Mouse (Mus musculus): Measurements from ENCODE around the gene Arid3a. TPM values are rescaled to one million over a fixed set of nuclear protein-coding genes. Genes with fewer than 3 reads are reported as not detected.
A peak's percentile ranks its signal among the peaks of the same experiment; 100 is the strongest.

Gene Arid3a
- total and polyA plus RNA-seq, 2 experiments from 2014 or later, result 3.3 to 9.5 TPM

- H3K27me3 ChIP-seq (ENCODE audit: insufficient read depth, low read length), result no peaks in the 10 kb centered on the region
- H3K4me2 ChIP-seq (ENCODE audit: low read depth, low read length, poor library complexity, severe bottlenecking), result no peak overlapping the region
- TF ChIP-seq CTCF (IDR thresholded peaks at IDR 0.05), result no peak
- WGBS, result 56% methylated on average over 27 of the region's 27 CpGs
- no peaks in the 10 kb centered on the region for H3K9me3 ChIP-seq (ENCODE audit: low read length)
- DNase-seq (ENCODE audit: low spot score) (peak; percentile 47), ATAC-seq (ENCODE audit: low FRiP score) (no peak)
- H3K36me3 ChIP-seq (ENCODE audit: insufficient read depth, low read length), result peaks cover 13% of the 10 kb centered on the region; the same call in 1 of the 2 replicates
- H3K4me3 ChIP-seq (ENCODE audit: low read depth, low read length), result no peak overlapping the region
- no peak overlapping the region for H3K9ac ChIP-seq (replicated peaks; ENCODE audit: low read length, poor library complexity, severe bottlenecking)
- no peak overlapping the region for H3K27ac ChIP-seq (ENCODE audit: low read depth, low read length)
- H3K4me1 ChIP-seq (ENCODE audit: insufficient read depth, low read length), result no peaks in the 10 kb centered on the region
Measured at GRCm38 (mm10) chr10:79936911-79937441, 10.1 kb downstream of the Arid3a start.

- H3K9me3 ChIP-seq (ENCODE audit: low read length), result no peaks in the 10 kb centered on the region
- no peak overlapping the region for H3K9ac ChIP-seq (replicated peaks; ENCODE audit: low read length, poor library complexity, severe bottlenecking)
- H3K4me1 ChIP-seq (ENCODE audit: insufficient read depth, low read length), result no peaks in the 10 kb centered on the region
- no peak overlapping the region for H3K4me3 ChIP-seq (ENCODE audit: low read depth, low read length)
- no peaks in the 10 kb centered on the region for H3K27me3 ChIP-seq (ENCODE audit: insufficient read depth, low read length)
- no peak for TF ChIP-seq CTCF (IDR thresholded peaks at IDR 0.05)
- no peak for DNase-seq (ENCODE audit: low spot score)
- no peak for ATAC-seq (ENCODE audit: low FRiP score)
- 0 out of 2 replicates have a peak, but pooled peaks cover 11% of the 10 kb centered on the region for H3K36me3 ChIP-seq (ENCODE audit: insufficient read depth, low read length)
- no peak overlapping the region for H3K4me2 ChIP-seq (ENCODE audit: low read depth, low read length, poor library complexity, severe bottlenecking)
- no peak overlapping the region for H3K27ac ChIP-seq (ENCODE audit: low read depth, low read length)
- 56% methylated on average over 11 of the region's 11 CpGs for WGBS
Measured at GRCm38 (mm10) chr10:79937775-79938526, 11.1 kb downstream of the Arid3a start.

GRCm38 (mm10) chr10:79940749-79941148 lies 13.9 kb downstream of the Arid3a start:
- no peaks in the 10 kb centered on the region for H3K4me1 ChIP-seq (ENCODE audit: insufficient read depth, low read length)
- no peak overlapping the region for H3K4me2 ChIP-seq (ENCODE audit: low read depth, low read length, poor library complexity, severe bottlenecking)
- no peak overlapping the region for H3K27ac ChIP-seq (ENCODE audit: low read depth, low read length)
- WGBS, result 80% methylated on average over 7 of the region's 7 CpGs
- DNase-seq (ENCODE audit: low spot score) (no peak), ATAC-seq (ENCODE audit: low FRiP score) (no peak)
- no peak overlapping the region for H3K9ac ChIP-seq (replicated peaks; ENCODE audit: low read length, poor library complexity, severe bottlenecking)
- H3K9me3 ChIP-seq (ENCODE audit: low read length), result no peaks in the 10 kb centered on the region
- no peak for TF ChIP-seq CTCF (IDR thresholded peaks at IDR 0.05)
- H3K27me3 ChIP-seq (ENCODE audit: insufficient read depth, low read length), result no peaks in the 10 kb centered on the region
- no peak overlapping the region for H3K4me3 ChIP-seq (ENCODE audit: low read depth, low read length)
- 0 out of 2 replicates have a peak, but pooled peaks cover 7% of the 10 kb centered on the region for H3K36me3 ChIP-seq (ENCODE audit: insufficient read depth, low read length)

GRCm38 (mm10) chr10:79942988-79943387 lies 16.1 kb downstream of the Arid3a start:
- WGBS, result 95% methylated on average over 1 of the region's 1 CpGs
- ATAC-seq (ENCODE audit: low FRiP score) (no peak), DNase-seq (ENCODE audit: low spot score) (no peak)
- Histone ChIP-seq H3K4me1 (ENCODE audit: insufficient read depth, low read length) (no peaks in the 10 kb centered on the region), H3K36me3 (ENCODE audit: insufficient read depth, low read length) (peaks cover 4% of the 10 kb centered on the region; the same call in 1 of the 2 replicates), H3K9ac (replicated peaks; ENCODE audit: low read length, poor library complexity, severe bottlenecking) (no peak overlapping the region), H3K9me3 (ENCODE audit: low read length) (no peaks in the 10 kb centered on the region), H3K4me2 (ENCODE audit: low read depth, low read length, poor library complexity, severe bottlenecking) (no peak overlapping the region), H3K4me3 (ENCODE audit: low read depth, low read length) (no peak overlapping the region), H3K27ac (ENCODE audit: low read depth, low read length) (no peak overlapping the region), H3K27me3 (ENCODE audit: insufficient read depth, low read length) (no peaks in the 10 kb centered on the region)
- no peak for TF ChIP-seq CTCF (IDR thresholded peaks at IDR 0.05)

- Histone ChIP-seq H3K27ac (ENCODE audit: low read depth, low read length) (no peak overlapping the region), H3K36me3 (ENCODE audit: insufficient read depth, low read length) (peaks cover 4% of the 10 kb centered on the region; the same call in 1 of the 2 replicates), H3K27me3 (ENCODE audit: insufficient read depth, low read length) (no peaks in the 10 kb centered on the region), H3K4me1 (ENCODE audit: insufficient read depth, low read length) (no peaks in the 10 kb centered on the region), H3K4me3 (ENCODE audit: low read depth, low read length) (no peak overlapping the region), H3K4me2 (ENCODE audit: low read depth, low read length, poor library complexity, severe bottlenecking) (no peak overlapping the region), H3K9me3 (ENCODE audit: low read length) (no peaks in the 10 kb centered on the region), H3K9ac (replicated peaks; ENCODE audit: low read length, poor library complexity, severe bottlenecking) (no peak overlapping the region)
- TF ChIP-seq CTCF (IDR thresholded peaks at IDR 0.05), result no peak
- 77% methylated on average over 9 of the region's 9 CpGs for WGBS
- ATAC-seq (ENCODE audit: low FRiP score) (no peak), DNase-seq (ENCODE audit: low spot score) (no peak)
Measured at GRCm38 (mm10) chr10:79943471-79943901, 16.6 kb downstream of the Arid3a start.
